Mouse (Mus musculus) brain, embryonic 18.5 days (tissue): ENCODE measurements around the gene Fam120a.

Source experiments
- DNase-seq: peaks from one replicate; pipeline ENCODE4 v3.0.0-alpha.2; 2012; ENCODE audit warnings: low read depth, low spot score

Fam120a gene

GRCm38 (mm10) chr13:48917113-48917599, 50.7 kb downstream of the Fam120a start:
- no peak for DNase-seq

GRCm38 (mm10) chr13:48913680-48914079, 54.1 kb downstream of the Fam120a start:
- no peak for DNase-seq

- no peak for DNase-seq
These were observed 54.7 kb downstream of the Fam120a start for GRCm38 (mm10) chr13:48913141-48913540.

GRCm38 (mm10) chr13:48911426-48911825, 56.4 kb downstream of the Fam120a start:
- no peak for DNase-seq

GRCm38 (mm10) chr13:48905458-48905857, 62.4 kb downstream of the Fam120a start:
- no peak for DNase-seq

- DNase-seq = no peak
These were observed 72.4 kb downstream of the Fam120a start for GRCm38 (mm10) chr13:48895376-48895775.

- no peak for DNase-seq
These were observed 77.4 kb downstream of the Fam120a start for GRCm38 (mm10) chr13:48890260-48890960.

GRCm38 (mm10) chr13:48878534-48878933, 89.3 kb downstream of the Fam120a start:
- DNase-seq = peak; percentile 92

GRCm38 (mm10) chr13:48877805-48878204, 90.0 kb downstream of the Fam120a start:
- DNase-seq = no peak

GRCm38 (mm10) chr13:48872726-48873125, 95.1 kb downstream of the Fam120a start:
- DNase-seq = no peak

GRCm38 (mm10) chr13:48871887-48872606, 95.8 kb downstream of the Fam120a start:
- no peak for DNase-seq

- DNase-seq = no peak
These were observed 96.8 kb downstream of the Fam120a start, which contains the start of gene Phf2 for GRCm38 (mm10) chr13:48870771-48871731. Phf2 (minus strand) TSS chr13:48871119.

GRCm38 (mm10) chr13:48869950-48870770, 97.7 kb downstream of the Fam120a start:
- no peak for DNase-seq

GRCm38 (mm10) chr13:48869600-48869949, 98.2 kb downstream of the Fam120a start:
- DNase-seq = no peak

- no peak for DNase-seq
These were observed 98.7 kb downstream of the Fam120a start for GRCm38 (mm10) chr13:48869088-48869487.

GRCm38 (mm10) chr13:48864673-48865356, 103.0 kb downstream of the Fam120a start:
- no peak for DNase-seq

GRCm38 (mm10) chr13:48863556-48863955, 104.3 kb downstream of the Fam120a start:
- DNase-seq = no peak

GRCm38 (mm10) chr13:48861913-48862312, 105.9 kb downstream of the Fam120a start:
- no peak for DNase-seq

- no peak for DNase-seq
These were observed 109.0 kb downstream of the Fam120a start for GRCm38 (mm10) chr13:48858779-48859178.

- no peak for DNase-seq
These were observed 109.8 kb downstream of the Fam120a start for GRCm38 (mm10) chr13:48858054-48858453.
